ENCODE assay signal across 8 mouse cellular contexts in genomic region chr14:21584468-21585135, GRCm38 (mm10).
DNase-seq lines count a peak whose midpoint lies in the region; ATAC-seq and TF ChIP-seq lines count a peak whose summit lies in the region.
"Had no signal": no experiment of that assay in that cellular context is flagged by ENCODE, and none has a peak within 500 bp of the region (broad histone marks: within the 10 kb centered on the region; RNA-seq: fewer than 3 reads in every experiment).

No protein-coding gene starts in this region.

- no peaks in the 10 kb centered on the region for H3K36me3 ChIP-seq in midbrain, embryonic 13.5 days

- H3K9me3 ChIP-seq in midbrain, embryonic 13.5 days: no peaks in the 10 kb centered on the region

- no peak overlapping the region for H3K27ac ChIP-seq in layer of hippocampus, adult 2 months
- peak overlapping the region; percentile 37; the same call in 1 of the 2 replicates for H3K27ac ChIP-seq in midbrain, embryonic 13.5 days
- H3K27ac ChIP-seq: macrophage had no signal

- peak; percentile 69 for TF ChIP-seq CTCF in layer of hippocampus, adult 2 months (conservative IDR thresholded peaks at IDR 0.05)

- H3K27me3 ChIP-seq in midbrain, embryonic 13.5 days: no peaks in the 10 kb centered on the region

- H3K4me2 ChIP-seq in midbrain, embryonic 13.5 days (replicated peaks): no peak overlapping the region

- no peak overlapping the region for H3K9ac ChIP-seq in midbrain, embryonic 13.5 days (replicated peaks)

- ATAC-seq in midbrain, embryonic 13.5 days: peak; percentile 26; the same call in 1 of the 2 replicates

- WGBS in midbrain, embryonic 13.5 days: 8% methylated on average over 6 of the region's 6 CpGs

- no peak overlapping the region for H3K4me3 ChIP-seq in layer of hippocampus, adult 2 months
- no peak overlapping the region for H3K4me3 ChIP-seq in midbrain, embryonic 13.5 days (replicated peaks)

- DNase-seq in layer of hippocampus, adult 2 months (ENCODE audit: low spot score in 2 of 2): no peak
- no peak for DNase-seq in layer of hippocampus, adult 9-11 months
- DNase-seq in NIH3T3 (ENCODE audit: low read depth): peak; percentile 61
- peak; percentile 45 for DNase-seq in embryo, embryonic 10.5 days (ENCODE audit: low spot score)
- DNase-seq in spleen, postnatal 14 days (ENCODE audit: low spot score in 2 of 2): no peak
- DNase-seq in cerebellum, adult 8-10 months: no peak

- peaks cover 71% of the 10 kb centered on the region for H3K4me1 ChIP-seq in midbrain, embryonic 13.5 days (replicated peaks)

Comparison
In these comparisons a context has a peak if more than half of its experiments do, and no peak if none do; other contexts are left out.
1. DNase-seq: peak in NIH3T3 (single experiment) and embryo, embryonic 10.5 days (single experiment); none in layer of hippocampus, adult 2 months (0 of 2), layer of hippocampus, adult 9-11 months (single experiment), spleen, postnatal 14 days (0 of 2) and cerebellum, adult 8-10 months (single experiment).